Mouse (Mus musculus): ENCODE measurements around the gene Ndrg3. TPM values are rescaled to one million over a fixed set of nuclear protein-coding genes. Genes with fewer than 3 reads are reported as not detected.

Gene Ndrg3
- 40.8 TPM for polyA plus RNA-seq (2014; fragmentation: Illumina TruSeq; extraction: RNeasy Lipid Tissue Mini Kit (QIAGEN cat#74804); ENCODE audit: low read depth, low replicate concordance)

GRCm38 (mm10) chr2:156991470-156992319 is at the start of gene Ndrg3:
Ndrg3 (minus strand) TSS chr2:156992056.

GRCm38 (mm10) chr2:157006511-157007233 is 14.8 kb upstream of the Ndrg3 start, which contains the start of gene Dsn1:
Dsn1 (minus strand) TSS chr2:157007154.

GRCm38 (mm10) chr2:156887017-156887416 is 104.8 kb downstream of the Ndrg3 start, which contains the start of gene Sla2:
Sla2 (minus strand) TSS chr2:156887192.

Other genes with a start within 250 kb of the Ndrg3 start
- 348 TPM for gene Myl9, start 216.6 kb downstream of the Ndrg3 start, polyA plus RNA-seq (2014; fragmentation: Illumina TruSeq; extraction: RNeasy Lipid Tissue Mini Kit (QIAGEN cat#74804); ENCODE audit: low read depth, low replicate concordance)
- gene Tgif2, start 152.0 kb downstream of the Ndrg3 start, polyA plus RNA-seq (2014; fragmentation: Illumina TruSeq; extraction: RNeasy Lipid Tissue Mini Kit (QIAGEN cat#74804); ENCODE audit: low read depth, low replicate concordance): 4.2 TPM
- 2.0 TPM for gene 4930518I15Rik, start 134.1 kb downstream of the Ndrg3 start, polyA plus RNA-seq (2014; fragmentation: Illumina TruSeq; extraction: RNeasy Lipid Tissue Mini Kit (QIAGEN cat#74804); ENCODE audit: low read depth, low replicate concordance)
- 68.6 TPM for gene Rab5if, start 128.9 kb downstream of the Ndrg3 start, polyA plus RNA-seq (2014; fragmentation: Illumina TruSeq; extraction: RNeasy Lipid Tissue Mini Kit (QIAGEN cat#74804); ENCODE audit: low read depth, low replicate concordance)
- gene Sla2, start 104.9 kb downstream of the Ndrg3 start, polyA plus RNA-seq (2014; fragmentation: Illumina TruSeq; extraction: RNeasy Lipid Tissue Mini Kit (QIAGEN cat#74804); ENCODE audit: low read depth, low replicate concordance): 0.11 TPM
- gene Dsn1, start 15.1 kb upstream of the Ndrg3 start, polyA plus RNA-seq (2014; fragmentation: Illumina TruSeq; extraction: RNeasy Lipid Tissue Mini Kit (QIAGEN cat#74804); ENCODE audit: low read depth, low replicate concordance): 4.3 TPM
- gene Soga1, start 87.2 kb upstream of the Ndrg3 start, polyA plus RNA-seq (2014; fragmentation: Illumina TruSeq; extraction: RNeasy Lipid Tissue Mini Kit (QIAGEN cat#74804); ENCODE audit: low read depth, low replicate concordance): 7.0 TPM
- gene Tldc2, start 95.0 kb upstream of the Ndrg3 start, polyA plus RNA-seq (2014; fragmentation: Illumina TruSeq; extraction: RNeasy Lipid Tissue Mini Kit (QIAGEN cat#74804); ENCODE audit: low read depth, low replicate concordance): not detected
- gene Samhd1, start 143.2 kb upstream of the Ndrg3 start, polyA plus RNA-seq (2014; fragmentation: Illumina TruSeq; extraction: RNeasy Lipid Tissue Mini Kit (QIAGEN cat#74804); ENCODE audit: low read depth, low replicate concordance): 47.1 TPM
- 7.3 TPM for gene Rbl1, start 212.5 kb upstream of the Ndrg3 start, polyA plus RNA-seq (2014; fragmentation: Illumina TruSeq; extraction: RNeasy Lipid Tissue Mini Kit (QIAGEN cat#74804); ENCODE audit: low read depth, low replicate concordance)

All from adipose tissue, adult 10 weeks (tissue).